ENCODE assay signal across 8 mouse cellular contexts in the genomic region with DNA sequence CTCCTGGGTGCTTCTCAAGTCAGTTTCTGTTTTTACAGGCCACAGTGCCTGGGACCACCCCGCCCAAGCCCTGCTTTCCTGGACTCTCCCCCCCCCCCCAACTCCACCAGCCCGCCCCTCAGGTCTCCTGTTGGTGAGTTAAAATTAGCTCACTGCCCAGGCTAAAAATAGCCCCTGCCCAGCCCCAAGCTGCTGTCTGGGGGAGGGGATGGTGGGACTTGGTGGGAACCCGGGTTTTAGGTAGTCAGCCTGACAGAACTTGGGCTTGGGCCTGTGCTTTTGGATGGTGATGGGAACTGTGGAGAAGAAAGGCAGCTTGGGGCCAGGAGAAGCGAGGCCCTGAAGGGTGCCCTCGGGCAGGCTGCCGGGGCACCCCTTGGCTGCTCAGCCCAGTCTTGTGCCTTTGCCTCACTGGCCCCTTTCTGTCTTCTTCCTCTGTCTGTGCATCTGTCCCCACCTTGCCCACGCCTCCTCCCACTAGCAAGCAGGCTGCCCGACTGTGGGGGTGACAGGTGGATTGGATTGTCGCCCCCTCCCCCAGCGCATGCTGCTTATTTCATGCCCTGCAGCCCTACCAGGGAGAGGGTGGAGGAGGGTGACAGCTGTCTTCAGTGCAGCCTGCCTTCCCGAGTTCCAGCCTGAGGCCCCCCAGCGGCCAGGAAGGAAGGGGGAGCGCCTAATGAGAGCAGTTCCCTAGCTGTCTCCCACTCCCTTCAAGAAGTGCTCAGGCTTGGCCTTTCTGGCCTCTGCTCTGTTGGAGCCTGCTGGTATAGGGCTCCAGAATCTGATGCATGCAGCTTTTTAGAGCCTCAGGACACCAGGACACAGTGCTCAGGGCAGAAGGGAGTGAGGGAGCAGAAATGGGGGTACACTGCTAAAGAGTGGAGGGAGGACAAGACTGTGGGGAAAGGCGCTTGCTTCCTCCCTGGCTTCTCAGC. TPM values are rescaled to one million over a fixed set of nuclear protein-coding genes. Genes with fewer than 3 reads are reported as not detected.
A peak's percentile ranks its signal among the peaks of the same experiment; 100 is the strongest.
DNase-seq lines count a peak whose midpoint lies in the region; ATAC-seq lines count a peak whose summit lies in the region.

No protein-coding gene starts in this region.

- H3K4me3 ChIP-seq in embryonic facial prominence, embryonic 13.5 days = peak overlapping the region; percentile 7; the same call in 1 of the 2 replicates
- H3K4me3 ChIP-seq in heart, embryonic 13.5 days = peak overlapping the region; percentile 48
- H3K4me3 ChIP-seq in megakaryocyte, embryonic 14.5 days (replicated peaks) = peak overlapping the region; percentile 87
- peak overlapping the region; percentile 8 for H3K4me3 ChIP-seq in stomach, embryonic 15.5 days (replicated peaks)

- WGBS in embryonic facial prominence, embryonic 13.5 days = 19% methylated on average over 14 of the region's 14 CpGs
- 12% methylated on average over 14 of the region's 14 CpGs for WGBS in heart, embryonic 13.5 days
- 26% methylated on average over 14 of the region's 14 CpGs for WGBS in stomach, embryonic 15.5 days

- no peaks in the 10 kb centered on the region for H3K9me3 ChIP-seq in embryonic facial prominence, embryonic 13.5 days
- no peaks in the 10 kb centered on the region for H3K9me3 ChIP-seq in heart, embryonic 13.5 days
- no peaks in the 10 kb centered on the region for H3K9me3 ChIP-seq in megakaryocyte, embryonic 14.5 days
- no peaks in the 10 kb centered on the region for H3K9me3 ChIP-seq in stomach, embryonic 15.5 days

- H3K36me3 ChIP-seq in embryonic facial prominence, embryonic 13.5 days = peaks cover 6% of the 10 kb centered on the region
- H3K36me3 ChIP-seq in heart, embryonic 13.5 days = peaks cover 10% of the 10 kb centered on the region
- peaks cover 65% of the 10 kb centered on the region for H3K36me3 ChIP-seq in megakaryocyte, embryonic 14.5 days (replicated peaks; ENCODE audit: low read length)
- no peaks in the 10 kb centered on the region for H3K36me3 ChIP-seq in stomach, embryonic 15.5 days

- DNase-seq in layer of hippocampus, adult 11-12 months (ENCODE audit: low spot score) = peak; percentile 78
- no peak for DNase-seq in layer of hippocampus, adult 9-10 months (ENCODE audit: low spot score)
- peak; percentile 70 to 73 for DNase-seq in layer of hippocampus, postnatal 10 days (ENCODE audit: low spot score in 2 of 2)

- no peak for ATAC-seq in embryonic facial prominence, embryonic 13.5 days (ENCODE audit: insufficient number of reproducible peaks, insufficient read depth, low FRiP score, low TSS enrichment, low read depth)
- peak; percentile 33; the same call in 1 of the 2 replicates for ATAC-seq in heart, embryonic 13.5 days (ENCODE audit: extremely low read depth, insufficient number of reproducible peaks, low FRiP score, low TSS enrichment)
- ATAC-seq in stomach, embryonic 15.5 days (ENCODE audit: insufficient read depth, low FRiP score, low read depth) = no peak
- no peak for ATAC-seq in erythroblast, adult 5-6 weeks (replicated peaks; ENCODE audit: low FRiP score, poor library complexity, severe bottlenecking)

- no peaks in the 10 kb centered on the region for H3K27me3 ChIP-seq in embryonic facial prominence, embryonic 13.5 days
- H3K27me3 ChIP-seq in heart, embryonic 13.5 days (replicated peaks) = no peaks in the 10 kb centered on the region
- no peaks in the 10 kb centered on the region for H3K27me3 ChIP-seq in megakaryocyte, embryonic 14.5 days (replicated peaks)
- H3K27me3 ChIP-seq in stomach, embryonic 15.5 days (replicated peaks) = no peaks in the 10 kb centered on the region

- H3K9ac ChIP-seq in embryonic facial prominence, embryonic 13.5 days = peak overlapping the region; percentile 61
- peak overlapping the region; percentile 98 for H3K9ac ChIP-seq in heart, embryonic 13.5 days
- H3K9ac ChIP-seq in stomach, embryonic 15.5 days = peak overlapping the region; percentile 12

- H3K27ac ChIP-seq in embryonic facial prominence, embryonic 13.5 days = peak overlapping the region; percentile 69; the same call in 1 of the 2 replicates
- peak overlapping the region; percentile 100 for H3K27ac ChIP-seq in heart, embryonic 13.5 days (replicated peaks)
- H3K27ac ChIP-seq in stomach, embryonic 15.5 days = peak overlapping the region; percentile 78

- H3K4me2 ChIP-seq in embryonic facial prominence, embryonic 13.5 days = peak overlapping the region; percentile 45
- H3K4me2 ChIP-seq in heart, embryonic 13.5 days = peak overlapping the region; percentile 95
- H3K4me2 ChIP-seq in stomach, embryonic 15.5 days = peak overlapping the region; percentile 41

- peaks cover 67% of the 10 kb centered on the region for H3K4me1 ChIP-seq in embryonic facial prominence, embryonic 13.5 days
- peaks cover 94% of the 10 kb centered on the region for H3K4me1 ChIP-seq in heart, embryonic 13.5 days
- H3K4me1 ChIP-seq in megakaryocyte, embryonic 14.5 days = peaks cover 90% of the 10 kb centered on the region
- H3K4me1 ChIP-seq in stomach, embryonic 15.5 days = peaks cover 63% of the 10 kb centered on the region

RNA-seq across cellular contexts. Expression of a gene that starts 8.2 kb away (rescaled TPM):
- polyA plus RNA-seq in embryonic facial prominence, embryonic 13.5 days (2015; fragmentation: Nextera tagmentation; extraction: Ambion mirVana) = 18.1 and 18.2 TPM in 2 replicates
- polyA plus RNA-seq in heart, embryonic 13.5 days (2015; fragmentation: Nextera tagmentation; extraction: Ambion mirVana) = 35.5 and 37.1 TPM in 2 replicates
- total RNA-seq in layer of hippocampus, postnatal 10 days (2021) = 100 to 1,000 TPM; 125 to 126 TPM
- polyA plus RNA-seq in megakaryocyte, embryonic 14.5 days (2012; ENCODE audit: insufficient read depth, low replicate concordance) = 60.2 and 145 TPM in 2 replicates
- 17.7 and 19.9 TPM in 2 replicates for polyA plus RNA-seq in stomach, embryonic 15.5 days (2015; fragmentation: Nextera tagmentation; extraction: Ambion mirVana)
- total RNA-seq in erythroblast, adult 5-6 weeks (2015; ENCODE audit: low replicate concordance) = 38.2 and 38.7 TPM in 2 replicates
- 11.3 and 19.8 TPM in 2 replicates for total RNA-seq in erythroblast, adult 5-6 weeks (2017; ENCODE audit: low replicate concordance)

Comparison
In these comparisons a context has a peak if more than half of its experiments do, and no peak if none do; other contexts are left out.
1. H3K4me2 ChIP-seq: peak in every context shown above with its lines; median percentile 95 in heart, embryonic 13.5 days; 45 in embryonic facial prominence, embryonic 13.5 days; 41 in stomach, embryonic 15.5 days.
2. H3K4me3 ChIP-seq: peak in every context shown above with its lines; median percentile 87 in megakaryocyte, embryonic 14.5 days; 48 in heart, embryonic 13.5 days; 8 in stomach, embryonic 15.5 days; 7 in embryonic facial prominence, embryonic 13.5 days.
3. H3K9ac ChIP-seq: peak in every context shown above with its lines; median percentile 98 in heart, embryonic 13.5 days; 61 in embryonic facial prominence, embryonic 13.5 days; 12 in stomach, embryonic 15.5 days.